Mouse (Mus musculus): Measurements from ENCODE around the gene Kcnn3.

GRCm38 (mm10) chr3:89672573-89673317, 152.8 kb downstream of the Kcnn3 start:
- no peak for TF ChIP-seq POLR2A (IDR thresholded peaks at IDR 0.05; ENCODE audit: control insufficient read depth, extremely low read depth, insufficient read depth, low read length, poor library complexity)
- no peak for TF ChIP-seq CTCF (IDR thresholded peaks at IDR 0.05; ENCODE audit: borderline replicate concordance, control insufficient read depth, extremely low read depth, insufficient read depth, low read length, poor library complexity)
